Mouse (Mus musculus) cerebellum, adult (tissue): Measurements from ENCODE around the gene Toe1.
A peak's percentile ranks its signal among the peaks of the same experiment; 100 is the strongest.
"Not testable (repeated sequence)": the region's sequence is repeated elsewhere in the genome, so short reads cannot be mapped to it uniquely, and the experiment has no call there.

Experiments used
- ATAC-seq: cut with Nextera tagmentation; 2 replicates; pipeline ENCODE4 v1.9.2; 2017; ENCODE audit warnings: mild to moderate bottlenecking, moderate library complexity, mixed read lengths; ENCODE audit not compliant: insufficient number of reproducible peaks, low FRiP score, low TSS enrichment

Gene Toe1

DNA sequence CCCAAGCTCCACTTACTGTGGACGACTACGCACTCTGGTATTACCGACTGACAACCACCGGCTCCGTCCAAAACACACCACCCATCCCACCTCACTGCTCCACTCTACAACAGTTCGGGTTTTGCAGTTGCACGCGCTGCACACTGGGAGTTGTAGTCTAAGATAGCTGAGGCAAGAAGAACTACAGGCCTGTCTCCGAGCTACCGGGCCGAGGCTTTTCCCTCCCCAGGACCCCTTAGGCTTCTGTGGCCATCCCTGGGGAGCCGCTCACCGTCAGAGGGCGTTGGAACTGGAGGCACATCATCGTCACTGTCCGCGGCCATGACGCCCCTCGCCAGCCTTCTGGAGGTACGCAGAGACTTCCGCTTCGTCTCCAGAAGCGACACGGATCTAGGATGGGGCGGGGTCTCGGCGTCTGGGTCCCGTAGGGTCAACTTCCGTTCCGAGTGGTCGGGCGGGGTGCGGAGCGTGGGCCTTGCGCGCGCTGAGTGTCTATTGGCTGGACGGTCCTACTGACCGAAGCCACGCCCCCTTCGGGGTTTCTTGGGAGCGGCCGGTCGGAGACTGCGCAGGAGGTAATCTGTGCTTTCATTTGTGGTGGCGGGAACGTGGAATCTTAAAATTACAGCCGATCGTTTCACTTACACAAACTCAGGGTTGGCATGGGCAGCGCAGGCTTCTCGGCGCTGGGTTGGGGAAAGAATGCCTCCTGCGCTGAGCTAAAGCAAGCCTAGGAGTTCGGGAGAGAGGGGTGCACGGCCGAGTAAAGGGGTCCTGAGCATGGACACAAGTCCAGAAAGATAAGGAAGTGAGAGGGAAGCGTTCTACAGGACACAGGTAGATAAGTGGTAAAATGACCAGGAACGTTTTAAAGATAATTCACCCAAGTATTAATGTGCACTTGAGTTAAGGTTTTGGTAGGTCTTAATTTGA lies at the start of gene Toe1, which contains the start of gene Mutyh:
Toe1 (minus strand) TSS at position 444 of the 933 bp plus-strand sequence.
Mutyh (plus strand) TSS at position 527 of the 933 bp plus-strand sequence.
- ATAC-seq: peak; percentile 96

GRCm38 (mm10) chr4:116857203-116857602 lies 49.8 kb upstream of the Toe1 start:
- no peak for ATAC-seq

GRCm38 (mm10) chr4:116854286-116854685 lies 46.8 kb upstream of the Toe1 start:
- ATAC-seq: no peak

GRCm38 (mm10) chr4:116849901-116850300 lies 42.5 kb upstream of the Toe1 start:
- ATAC-seq: no peak

GRCm38 (mm10) chr4:116844324-116844723 lies 36.9 kb upstream of the Toe1 start:
- ATAC-seq: no peak

DNA sequence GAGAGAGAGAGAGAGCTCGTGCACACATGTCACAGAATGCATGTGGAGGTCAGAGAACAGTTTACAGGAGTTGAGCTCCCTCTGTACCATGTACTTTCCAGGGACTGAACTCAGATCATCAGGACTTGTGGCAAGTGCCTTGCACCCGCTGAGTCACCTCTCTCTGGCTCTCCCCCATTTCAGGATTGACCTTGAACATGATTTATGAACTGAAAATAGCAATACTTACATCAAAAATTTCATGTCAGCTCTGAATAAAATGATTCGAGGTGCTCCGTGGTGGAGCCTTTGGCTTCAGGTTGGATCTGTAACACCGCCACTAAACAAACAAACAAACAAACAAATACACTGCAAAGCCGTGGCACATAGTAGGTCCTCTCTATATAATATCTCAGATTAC lies 33.4 kb upstream of the Toe1 start:
- no peak for ATAC-seq

DNA sequence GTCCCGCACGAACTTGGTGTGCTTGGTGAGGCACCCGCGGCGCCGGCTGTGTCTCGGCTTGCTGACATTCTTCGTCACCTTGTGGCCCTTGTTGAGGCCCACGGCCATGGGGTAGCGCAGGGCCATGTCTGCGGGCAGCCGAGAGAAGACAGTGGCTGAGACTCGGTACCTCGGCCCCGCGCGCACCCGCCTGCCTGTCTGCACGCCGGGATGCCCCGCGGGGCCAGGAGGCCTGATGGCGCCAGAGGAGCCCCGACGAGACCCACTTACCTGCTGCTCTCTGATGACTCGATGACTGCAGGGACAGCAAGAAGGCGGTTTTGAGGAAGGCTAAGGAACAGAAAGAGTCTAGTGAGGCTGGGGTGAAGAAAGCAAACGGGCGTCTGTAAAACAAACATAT lies 32.7 kb upstream of the Toe1 start:
- not testable (repeated sequence) for ATAC-seq

DNA sequence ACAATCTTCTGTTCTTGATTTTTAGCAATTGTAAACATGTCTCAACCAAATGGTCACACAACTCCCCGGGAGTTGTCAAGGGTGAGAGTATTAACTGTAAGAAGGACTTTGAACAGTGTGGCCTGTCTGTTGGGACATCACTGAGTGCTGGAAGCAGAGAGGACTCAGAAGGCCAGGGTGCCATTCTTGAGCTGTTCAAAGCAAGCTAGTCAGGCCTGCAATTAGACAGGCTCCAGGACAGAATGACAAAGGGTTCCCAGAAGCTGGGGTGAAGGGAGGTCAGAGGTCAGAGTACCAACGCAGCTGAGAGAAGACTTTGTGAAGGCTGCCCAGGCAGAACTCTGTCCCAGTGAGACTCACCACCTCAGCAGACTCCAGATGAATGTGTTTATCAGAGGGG lies 31.6 kb upstream of the Toe1 start:
- no peak for ATAC-seq

DNA sequence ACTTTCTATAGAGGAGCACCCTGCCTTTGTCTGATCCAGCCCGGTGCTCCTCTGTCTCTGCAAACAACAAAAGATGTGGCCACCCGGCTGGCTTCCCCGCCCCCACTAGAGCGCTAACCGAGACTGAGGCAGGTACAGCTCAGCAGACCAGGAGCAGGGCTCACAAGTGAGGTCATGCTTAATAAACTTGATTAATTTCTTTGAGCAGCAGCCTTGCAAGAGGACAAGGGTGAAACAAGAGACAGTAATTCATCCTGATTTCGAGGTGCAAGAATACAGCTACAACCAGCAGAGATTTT lies 22.6 kb upstream of the Toe1 start:
- no peak for ATAC-seq

- ATAC-seq: no peak
These were observed 22.1 kb upstream of the Toe1 start for GRCm38 (mm10) chr4:116829364-116830069.

DNA sequence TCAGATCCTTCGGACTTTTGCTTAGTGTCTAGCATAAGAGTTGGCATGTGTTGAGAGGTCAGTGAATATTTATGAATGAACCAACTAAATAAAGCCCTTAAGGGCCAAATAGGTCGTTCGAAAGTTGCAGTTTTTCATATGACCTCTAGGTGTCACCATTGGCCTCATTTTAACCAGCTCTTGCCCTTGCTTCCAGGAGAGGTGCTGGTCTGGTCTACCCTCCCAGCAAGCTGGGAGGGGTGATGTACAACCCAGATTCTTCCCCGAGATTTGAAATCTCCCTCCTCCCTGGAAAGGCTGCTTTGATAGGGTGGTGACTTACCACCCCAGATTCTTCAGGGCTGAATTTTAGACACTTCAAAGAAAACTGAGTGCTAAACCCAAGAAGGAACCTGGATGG lies 20.4 kb upstream of the Toe1 start:
- peak; percentile 64; the same call in 1 of the 2 replicates for ATAC-seq

DNA sequence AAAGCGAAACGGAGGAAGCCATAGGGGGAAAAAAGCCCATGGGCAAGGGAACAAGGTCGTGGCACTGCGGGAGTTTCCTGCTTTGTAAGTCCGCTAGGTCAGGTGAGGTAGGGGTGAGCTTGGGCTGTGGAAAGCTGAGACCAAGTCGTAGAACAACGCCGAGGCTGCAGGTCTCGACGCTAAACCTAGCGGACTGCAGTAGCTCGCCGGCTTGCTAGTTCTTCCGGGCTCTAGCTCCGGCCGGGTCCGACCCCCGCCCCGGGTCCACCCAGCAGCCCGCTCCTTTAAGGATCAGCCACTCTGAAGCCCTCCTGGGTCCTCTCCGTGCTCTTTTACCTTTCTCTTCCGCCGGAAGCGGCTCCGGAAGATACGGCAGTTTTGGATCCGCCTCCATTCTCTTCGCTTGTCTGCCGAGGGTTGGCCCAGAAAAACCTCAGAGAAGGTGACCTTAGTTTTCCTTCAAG lies 17.1 kb upstream of the Toe1 start:
- peak; percentile 52; the same call in 1 of the 2 replicates for ATAC-seq

DNA sequence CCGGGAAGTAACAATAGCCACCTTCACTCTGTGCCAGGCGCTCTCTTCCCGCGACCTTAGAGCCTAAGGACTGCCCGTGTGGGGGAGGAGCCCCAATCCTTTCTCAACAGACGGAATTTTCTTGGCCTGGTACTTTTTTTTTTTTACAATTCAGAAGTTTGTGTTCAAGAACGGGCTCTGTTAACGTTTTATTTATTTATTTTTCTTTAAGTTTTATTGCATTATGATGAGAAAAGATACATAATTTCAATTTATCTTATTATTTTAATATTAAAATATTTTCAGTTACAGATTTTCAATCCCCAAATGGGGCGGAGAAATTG lies 14.2 kb upstream of the Toe1 start, which contains the start of gene Hpdl:
Hpdl (minus strand) TSS at position 14 of the 323 bp plus-strand sequence.
- ATAC-seq: no peak

GRCm38 (mm10) chr4:116820902-116821693 lies 13.7 kb upstream of the Toe1 start:
- ATAC-seq: peak; percentile 59

GRCm38 (mm10) chr4:116819968-116820901 lies 12.8 kb upstream of the Toe1 start:
- ATAC-seq: no peak

GRCm38 (mm10) chr4:116817486-116817885 lies 10.0 kb upstream of the Toe1 start:
- peak; percentile 72 for ATAC-seq

- ATAC-seq: no peak
These were observed 7.8 kb upstream of the Toe1 start for GRCm38 (mm10) chr4:116815276-116815675.

DNA sequence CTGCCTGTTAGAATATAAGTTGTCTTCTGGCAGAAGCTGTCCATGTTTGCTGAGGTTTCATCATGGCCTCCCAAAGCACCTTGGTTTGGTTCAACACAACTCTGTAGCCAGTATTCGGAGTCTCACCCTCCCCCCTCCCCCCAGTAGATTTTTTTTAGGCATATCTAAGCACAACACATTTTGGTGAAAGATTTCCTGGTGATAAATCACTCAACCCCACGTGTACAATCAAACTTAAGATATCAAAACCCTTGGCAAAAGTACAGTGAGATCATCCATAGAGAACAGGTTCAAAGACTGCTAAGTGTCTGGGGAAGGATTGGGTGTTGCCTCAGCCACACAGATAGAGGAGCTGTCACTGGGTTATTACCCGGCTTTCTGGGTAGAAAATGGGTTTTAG lies 3.6 kb upstream of the Toe1 start:
- no peak for ATAC-seq

GRCm38 (mm10) chr4:116799901-116800300 lies 7.5 kb downstream of the Toe1 start:
- ATAC-seq: no peak
